Mouse (Mus musculus): Measurements from ENCODE around the gene Pwwp2b. TPM values are rescaled to one million over a fixed set of nuclear protein-coding genes. Genes with fewer than 3 reads are reported as not detected.

Gene Pwwp2b
- polyA plus RNA-seq, 1 experiment from 2014 or later = 3.9 TPM

DNA sequence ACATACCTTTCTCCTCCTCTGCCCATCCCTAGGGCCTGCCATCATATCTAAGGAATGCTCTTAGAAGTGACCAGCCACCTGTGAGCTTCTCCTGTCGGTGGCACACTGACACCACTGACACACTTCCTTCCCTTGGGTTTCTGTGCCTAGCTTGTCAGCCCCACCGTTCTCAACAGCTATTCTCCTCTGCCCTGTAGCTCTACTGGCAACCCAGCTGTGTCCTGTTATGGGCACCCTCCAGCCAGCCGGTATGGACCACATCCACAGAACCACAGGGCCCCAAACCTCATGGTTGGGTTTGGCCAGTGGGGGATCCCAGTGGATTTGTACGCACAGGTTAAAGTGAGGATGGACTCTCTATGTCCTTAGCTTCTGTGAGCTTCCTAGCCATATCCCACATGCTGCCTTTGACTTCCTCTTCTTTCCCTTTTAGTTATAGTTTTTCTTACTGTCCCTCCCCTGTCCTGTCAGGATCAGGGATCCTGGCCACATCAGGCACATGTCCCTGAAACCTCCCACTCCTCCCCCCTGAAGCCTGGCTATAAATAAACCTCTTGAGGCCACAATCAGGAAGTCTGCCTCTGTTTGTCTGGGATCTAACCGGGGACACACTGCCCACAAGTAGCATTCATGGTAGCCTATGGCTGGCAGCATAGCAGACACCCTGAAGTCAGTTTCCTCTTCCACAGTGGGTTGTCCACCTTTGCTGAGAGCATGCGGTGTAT is 19.7 kb upstream of the Pwwp2b start:
- no peak for ATAC-seq (ENCODE audit: low FRiP score, low read depth)
- 80% methylated on average over 6 of the region's 6 CpGs for WGBS
- Histone ChIP-seq H3K27me3 (peaks cover 4% of the 10 kb centered on the region; the same call in 1 of the 2 replicates), H3K4me1 (0 out of 2 replicates have a peak, but pooled peaks cover under 1% of the 10 kb centered on the region), H3K27ac (replicated peaks) (no peak overlapping the region), H3K9ac (replicated peaks) (no peak overlapping the region), H3K4me2 (replicated peaks) (no peak overlapping the region), H3K4me3 (no peak overlapping the region), H3K36me3 (no peaks in the 10 kb centered on the region), H3K9me3 (no peaks in the 10 kb centered on the region)

DNA sequence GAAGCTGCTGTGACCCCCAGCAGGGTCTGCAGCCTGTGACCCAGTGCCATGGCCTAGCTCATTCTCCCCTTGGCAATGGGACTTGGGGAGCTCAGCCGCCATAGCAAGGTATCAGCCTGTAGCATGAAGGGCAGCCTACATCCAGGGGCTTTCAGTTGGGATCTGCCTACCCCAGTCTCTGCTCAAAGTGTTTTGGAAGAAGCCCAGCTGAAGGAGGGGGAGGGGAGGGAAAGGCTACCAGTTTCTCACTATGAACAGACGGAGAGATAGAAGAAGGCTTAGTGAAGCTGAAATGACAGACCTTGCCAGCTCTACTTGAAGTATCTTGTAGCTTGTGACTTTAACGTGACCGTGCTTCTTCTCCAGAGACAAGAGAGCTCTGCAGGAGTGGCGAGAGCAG is 18.4 kb upstream of the Pwwp2b start:
- Histone ChIP-seq H3K36me3 (no peaks in the 10 kb centered on the region), H3K27me3 (peaks cover 4% of the 10 kb centered on the region; the same call in 1 of the 2 replicates), H3K4me3 (no peak overlapping the region), H3K9ac (replicated peaks) (no peak overlapping the region), H3K9me3 (no peaks in the 10 kb centered on the region), H3K27ac (replicated peaks) (no peak overlapping the region), H3K4me2 (replicated peaks) (no peak overlapping the region), H3K4me1 (peaks cover 12% of the 10 kb centered on the region)
- WGBS = 81% methylated on average over 5 of the region's 5 CpGs
- no peak for ATAC-seq (ENCODE audit: low FRiP score, low read depth)

DNA sequence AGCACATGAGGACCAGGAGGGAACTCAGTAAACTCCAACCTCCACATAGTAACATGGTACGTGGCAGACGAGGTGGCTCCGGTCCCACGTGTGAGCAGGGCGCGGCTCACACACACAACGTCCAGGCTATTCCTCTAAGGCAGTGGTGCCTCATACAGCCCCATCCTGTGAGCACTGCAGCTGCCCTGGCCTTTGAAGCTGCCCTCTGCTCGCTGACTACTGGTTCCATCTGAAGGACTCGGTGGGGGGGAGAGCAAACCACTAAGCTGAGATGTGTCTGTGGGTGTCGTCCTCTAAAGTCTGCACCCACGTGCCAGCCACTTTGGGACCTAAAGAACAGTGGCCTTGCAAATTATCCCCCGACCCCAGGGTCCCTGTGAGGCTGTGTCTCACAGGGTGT is 18.0 kb upstream of the Pwwp2b start:
- Histone ChIP-seq H3K4me1 (peaks cover 16% of the 10 kb centered on the region), H3K27ac (replicated peaks) (no peak overlapping the region), H3K9ac (replicated peaks) (no peak overlapping the region), H3K4me2 (replicated peaks) (no peak overlapping the region), H3K9me3 (no peaks in the 10 kb centered on the region), H3K27me3 (peaks cover 6% of the 10 kb centered on the region), H3K36me3 (no peaks in the 10 kb centered on the region), H3K4me3 (no peak overlapping the region)
- 76% methylated on average over 12 of the region's 12 CpGs for WGBS
- no peak for ATAC-seq (ENCODE audit: low FRiP score, low read depth)

DNA sequence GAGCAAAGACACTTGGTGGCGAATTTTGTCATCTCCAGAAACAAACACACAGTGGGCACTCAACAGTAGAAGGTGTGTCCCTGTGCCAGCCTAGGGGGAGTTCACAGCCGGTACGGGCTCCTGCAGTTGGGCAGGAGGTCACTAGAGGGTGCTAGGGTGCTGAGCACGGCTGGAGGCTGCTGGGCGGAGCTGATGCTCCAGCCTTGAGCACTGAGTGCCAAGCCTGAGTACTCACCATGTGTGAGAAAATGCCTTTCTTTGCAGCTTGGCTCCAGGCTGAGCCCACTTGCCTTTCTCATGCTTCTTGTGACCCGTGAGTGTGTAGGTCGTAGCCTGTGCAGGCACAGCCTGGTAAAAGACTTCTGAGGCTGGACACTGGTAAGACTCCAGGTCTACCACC is 14.6 kb upstream of the Pwwp2b start:
- no peak overlapping the region for H3K27ac ChIP-seq (replicated peaks)
- peaks cover 17% of the 10 kb centered on the region for H3K27me3 ChIP-seq
- no peak overlapping the region for H3K4me3 ChIP-seq
- peak; percentile 81 for ATAC-seq (ENCODE audit: low FRiP score, low read depth)
- no peaks in the 10 kb centered on the region for H3K9me3 ChIP-seq
- WGBS = 0% methylated on average over 7 of the region's 7 CpGs
- no peaks in the 10 kb centered on the region for H3K36me3 ChIP-seq
- no peak overlapping the region for H3K9ac ChIP-seq (replicated peaks)
- peaks cover 18% of the 10 kb centered on the region for H3K4me1 ChIP-seq
- H3K4me2 ChIP-seq (replicated peaks) = no peak overlapping the region

DNA sequence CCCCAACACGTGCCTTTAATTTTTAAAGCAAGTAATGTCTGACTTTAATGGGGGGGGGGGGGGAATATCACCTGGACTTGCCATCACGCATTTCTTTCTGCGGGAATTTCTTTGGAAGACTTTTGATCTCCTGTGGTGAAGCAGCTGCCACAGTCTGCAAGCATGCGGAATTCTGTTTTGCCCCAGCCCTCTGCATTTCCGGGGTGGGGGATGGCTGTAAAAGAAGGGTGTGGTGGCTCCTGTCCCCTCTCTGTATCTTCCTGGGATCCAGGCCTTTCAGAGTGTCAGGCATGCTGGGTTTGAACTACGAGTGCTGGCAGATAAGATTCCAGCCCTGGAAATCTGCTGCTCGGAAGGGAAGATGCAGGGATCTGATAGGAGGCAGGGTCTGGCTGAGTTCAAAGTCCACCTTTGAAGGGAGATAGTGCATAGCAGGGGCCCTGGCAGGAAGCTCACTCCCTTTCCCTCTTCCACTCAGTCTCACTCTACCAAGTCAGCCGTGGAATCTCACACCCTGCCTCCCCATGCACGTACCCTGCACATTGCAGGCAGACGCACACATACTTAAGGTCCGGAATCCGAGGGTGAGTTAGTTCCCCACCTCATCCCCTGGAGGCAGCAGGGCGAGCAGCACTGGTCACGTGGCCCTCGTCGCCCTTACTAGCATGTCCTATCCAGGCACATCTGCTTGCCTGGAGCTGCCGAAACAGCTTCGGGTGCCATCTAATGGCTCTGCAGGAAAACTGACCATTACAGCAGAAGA is 13.7 kb upstream of the Pwwp2b start:
- WGBS = 13% methylated on average over 18 of the region's 18 CpGs
- Histone ChIP-seq H3K36me3 (no peaks in the 10 kb centered on the region), H3K27ac (replicated peaks) (no peak overlapping the region), H3K9me3 (no peaks in the 10 kb centered on the region), H3K27me3 (peaks cover 17% of the 10 kb centered on the region), H3K4me3 (no peak overlapping the region), H3K9ac (replicated peaks) (no peak overlapping the region), H3K4me2 (replicated peaks) (peak overlapping the region; percentile 32), H3K4me1 (peaks cover 18% of the 10 kb centered on the region)
- peak; percentile 56; the same call in 1 of the 2 replicates for ATAC-seq (ENCODE audit: low FRiP score, low read depth)

DNA sequence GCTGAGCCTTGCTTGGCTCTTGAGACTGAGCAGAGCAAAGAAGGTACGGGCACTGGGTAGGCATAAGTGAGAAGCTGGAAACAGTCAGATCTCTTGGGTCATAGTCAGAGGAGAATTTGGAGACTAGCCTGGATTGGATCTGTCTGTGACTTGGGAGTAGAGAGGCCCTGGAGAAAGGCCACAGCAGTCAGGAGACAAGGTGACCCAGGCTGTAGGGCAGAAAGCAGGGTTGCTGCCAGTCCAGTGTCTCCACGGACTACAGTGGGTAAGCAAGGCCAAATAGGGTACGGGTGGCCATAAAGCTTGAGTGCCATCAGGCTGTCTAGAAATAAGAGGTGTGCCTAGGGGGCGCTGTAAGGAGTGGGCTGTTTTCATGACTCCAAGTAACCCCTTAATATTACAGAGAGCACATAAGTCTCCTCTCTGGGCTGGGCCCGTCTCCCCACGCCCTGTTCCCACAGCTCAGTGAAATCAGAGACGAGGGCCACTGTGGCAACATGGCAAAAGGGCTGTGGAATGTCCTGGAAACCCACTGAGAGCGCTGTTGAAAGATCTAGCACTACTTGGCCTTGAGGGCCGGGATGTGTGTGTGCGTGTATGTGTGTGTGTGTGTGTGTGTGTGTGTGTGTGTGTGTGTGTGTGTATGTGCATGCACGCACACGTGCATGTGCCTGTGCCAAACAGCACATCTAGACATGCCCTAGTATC is 12.5 kb upstream of the Pwwp2b start:
- Histone ChIP-seq H3K27ac (replicated peaks) (no peak overlapping the region), H3K9me3 (no peaks in the 10 kb centered on the region), H3K27me3 (peaks cover 24% of the 10 kb centered on the region), H3K4me3 (no peak overlapping the region), H3K4me2 (replicated peaks) (no peak overlapping the region), H3K4me1 (peaks cover 18% of the 10 kb centered on the region), H3K9ac (replicated peaks) (no peak overlapping the region), H3K36me3 (no peaks in the 10 kb centered on the region)
- 85% methylated on average over 12 of the region's 12 CpGs for WGBS
- no peak for ATAC-seq (ENCODE audit: low FRiP score, low read depth)

DNA sequence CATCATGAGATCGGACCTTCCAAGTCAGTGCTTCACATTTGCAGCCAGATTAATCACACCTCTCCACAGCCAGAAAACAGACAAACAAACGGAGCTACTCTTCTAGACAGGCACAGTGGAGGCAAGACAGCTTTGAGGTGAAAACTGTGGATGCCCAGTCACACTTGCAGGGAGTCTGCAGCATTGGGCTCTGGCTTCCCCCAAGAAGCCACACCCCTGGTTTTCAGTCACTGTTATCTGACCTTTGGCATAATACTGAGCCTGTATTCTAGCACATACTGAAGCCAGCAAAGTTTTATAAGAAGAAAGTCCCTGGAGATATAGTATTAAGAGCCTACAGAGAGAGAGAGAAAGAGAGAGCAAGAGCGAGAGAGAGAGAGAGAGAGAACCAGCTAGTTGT is 8.8 kb upstream of the Pwwp2b start:
- Histone ChIP-seq H3K9ac (replicated peaks) (no peak overlapping the region), H3K4me2 (replicated peaks) (no peak overlapping the region), H3K9me3 (no peaks in the 10 kb centered on the region), H3K4me3 (no peak overlapping the region), H3K27me3 (peaks cover 33% of the 10 kb centered on the region), H3K4me1 (peaks cover 10% of the 10 kb centered on the region), H3K27ac (replicated peaks) (no peak overlapping the region), H3K36me3 (no peaks in the 10 kb centered on the region)
- no peak for ATAC-seq (ENCODE audit: low FRiP score, low read depth)
- WGBS = 80% methylated on average over 3 of the region's 3 CpGs

DNA sequence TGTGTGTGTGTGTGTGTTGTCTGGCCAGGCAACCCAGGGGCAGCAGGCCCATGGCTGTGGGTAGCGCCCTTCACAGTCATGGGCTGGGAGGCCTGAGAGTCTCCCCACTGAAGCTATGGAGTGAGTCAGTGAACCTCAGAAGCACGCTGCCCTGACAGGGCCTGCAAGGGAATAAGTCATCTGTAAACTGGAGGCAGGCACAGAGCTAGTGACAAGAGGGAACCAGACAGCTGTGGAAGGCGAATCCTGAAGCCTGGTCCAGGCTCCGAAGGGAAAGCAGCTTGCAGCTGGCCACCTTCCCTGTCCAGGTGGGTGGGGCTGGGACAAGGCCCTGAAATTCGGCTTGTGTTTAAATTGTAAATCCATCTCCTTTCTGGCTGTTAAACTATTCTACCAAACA is 2.2 kb upstream of the Pwwp2b start:
- H3K27ac ChIP-seq (replicated peaks) = no peak overlapping the region
- H3K4me3 ChIP-seq = no peak overlapping the region
- peaks cover 25% of the 10 kb centered on the region for H3K4me1 ChIP-seq
- H3K27me3 ChIP-seq = peaks cover 74% of the 10 kb centered on the region
- 75% methylated on average over 5 of the region's 5 CpGs for WGBS
- H3K9ac ChIP-seq (replicated peaks) = no peak overlapping the region
- no peaks in the 10 kb centered on the region for H3K9me3 ChIP-seq
- H3K4me2 ChIP-seq (replicated peaks) = no peak overlapping the region
- H3K36me3 ChIP-seq = no peaks in the 10 kb centered on the region
- no peak for ATAC-seq (ENCODE audit: low FRiP score, low read depth)

DNA sequence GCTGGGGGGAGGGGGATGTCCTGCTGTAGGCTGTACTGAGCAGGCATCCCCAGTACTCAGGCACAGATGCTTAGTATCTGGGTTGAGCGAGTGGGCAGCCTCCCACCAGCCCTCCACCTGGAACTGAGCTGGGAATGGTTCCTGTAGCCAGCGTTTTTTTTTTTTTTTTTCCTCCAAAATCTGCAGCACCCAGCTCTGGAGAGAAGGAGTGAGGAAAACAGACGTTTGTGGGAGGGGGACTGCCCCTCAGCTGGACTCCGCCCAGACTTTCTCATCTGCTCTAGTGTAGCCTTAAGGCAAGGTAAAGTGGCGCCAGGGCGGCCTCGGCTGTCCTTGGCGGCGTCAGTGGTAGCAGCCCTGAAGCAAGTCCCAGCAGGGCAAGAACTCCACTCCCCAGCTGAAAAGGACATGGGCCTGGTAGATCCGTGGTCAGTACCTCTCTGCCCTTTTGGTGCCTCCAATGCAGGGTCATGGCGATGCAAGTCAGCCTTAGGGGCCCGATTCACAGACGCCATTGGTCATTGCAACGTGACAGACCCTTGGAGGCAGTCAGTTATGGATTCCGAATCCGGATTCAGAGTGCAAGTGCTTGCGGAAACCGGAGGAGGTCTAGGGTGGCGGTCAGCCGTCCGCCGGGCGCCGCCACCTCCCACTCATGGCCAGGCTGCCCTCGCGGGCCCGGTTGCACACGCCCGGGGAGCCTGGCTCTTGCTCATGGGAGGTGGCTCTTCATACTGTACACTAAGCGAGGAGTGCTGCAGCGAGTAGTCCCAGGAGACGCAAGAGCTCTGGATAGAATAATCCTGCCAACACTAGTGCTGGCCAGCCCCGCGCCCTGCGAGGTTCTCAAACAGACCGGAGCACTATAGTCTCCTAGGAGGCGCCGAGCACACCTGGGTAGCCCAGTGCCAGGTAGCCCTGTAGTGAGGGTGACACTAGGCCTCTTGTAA is 1.1 kb upstream of the Pwwp2b start:
- no peaks in the 10 kb centered on the region for H3K9me3 ChIP-seq
- H3K4me3 ChIP-seq = peak overlapping the region; percentile 67
- no peaks in the 10 kb centered on the region for H3K36me3 ChIP-seq
- 3% methylated on average over 38 of the region's 38 CpGs for WGBS
- no peak overlapping the region for H3K27ac ChIP-seq (replicated peaks)
- peaks cover 28% of the 10 kb centered on the region for H3K4me1 ChIP-seq
- peak overlapping the region; percentile 62 for H3K9ac ChIP-seq (replicated peaks)
- H3K4me2 ChIP-seq (replicated peaks) = peak overlapping the region; percentile 90
- ATAC-seq (ENCODE audit: low FRiP score, low read depth) = peak; percentile 55
- H3K27me3 ChIP-seq = peaks cover 78% of the 10 kb centered on the region

DNA sequence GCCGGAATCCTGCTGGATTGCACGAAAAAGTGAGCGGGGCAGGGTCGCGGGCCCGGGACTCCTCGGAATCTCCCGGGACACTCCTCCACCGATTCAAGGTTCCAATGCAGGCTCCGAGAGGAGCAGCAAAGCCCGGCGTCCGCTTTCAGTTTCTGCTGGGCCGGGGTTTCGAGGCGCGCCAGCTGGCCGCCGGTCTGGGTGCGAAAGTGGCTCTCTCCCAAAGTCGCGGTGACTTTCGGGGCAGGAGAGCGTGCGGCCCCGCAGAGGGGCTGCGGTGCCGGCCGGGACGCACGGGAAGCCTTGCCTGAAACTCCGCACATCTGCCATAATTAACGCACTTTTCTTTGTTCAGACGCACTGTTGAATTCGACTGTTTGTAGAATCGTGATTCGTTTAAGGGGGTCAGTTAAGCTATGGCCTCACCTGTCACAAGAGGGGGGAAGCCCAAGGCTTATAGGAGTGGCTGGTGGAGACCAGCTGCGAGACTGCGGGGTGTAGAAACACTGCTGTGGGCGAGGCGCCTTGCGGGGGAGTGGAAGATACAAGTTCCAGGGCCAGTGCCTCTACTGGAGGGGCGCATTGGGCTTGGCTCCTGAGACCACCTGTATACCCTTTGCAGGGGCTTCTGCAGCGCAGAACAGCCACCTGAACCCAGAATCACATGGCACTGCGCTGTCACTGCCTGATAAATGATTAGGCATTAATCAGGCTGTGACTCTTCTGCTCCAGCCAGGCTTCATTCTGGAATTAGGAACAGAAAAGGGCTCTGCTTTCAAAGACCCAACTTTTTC is 528 bp downstream of the Pwwp2b start:
- H3K36me3 ChIP-seq = no peaks in the 10 kb centered on the region
- WGBS = 2% methylated on average over 45 of the region's 45 CpGs
- H3K27me3 ChIP-seq = peaks cover 72% of the 10 kb centered on the region
- peaks cover 28% of the 10 kb centered on the region for H3K4me1 ChIP-seq
- peak overlapping the region; percentile 90 for H3K4me2 ChIP-seq (replicated peaks)
- H3K4me3 ChIP-seq = peak overlapping the region; percentile 67
- no peaks in the 10 kb centered on the region for H3K9me3 ChIP-seq
- H3K9ac ChIP-seq (replicated peaks) = peak overlapping the region; percentile 62
- ATAC-seq (ENCODE audit: low FRiP score, low read depth) = no peak
- H3K27ac ChIP-seq (replicated peaks) = no peak overlapping the region
